Mouse (Mus musculus) midbrain, embryonic 14.5 days (tissue): ENCODE measurements around the gene Stim2. TPM values are rescaled to one million over a fixed set of nuclear protein-coding genes. Genes with fewer than 3 reads are reported as not detected.
A peak's percentile ranks its signal among the peaks of the same experiment; 100 is the strongest.

Experiments used
- ATAC-seq: fragments of 200-750 bp; cut with Nextera tagmentation; 2 replicates; pipeline ENCODE4 v1.8.0; 2017; ENCODE audit warnings: moderate number of reproducible peaks, moderate library complexity; ENCODE audit not compliant: low FRiP score, low TSS enrichment
- DNase-seq: peaks from one replicate; pipeline ENCODE4 v3.0.0-alpha.2; 2015
- H3K27ac ChIP-seq: fragments of 300-500 bp; sonication (generic); replicated peaks from 2 replicates; pipeline ENCODE4 v1.5.1; 2014; ENCODE audit warnings: mild to moderate bottlenecking, low read depth, low read length, moderate library complexity
- H3K27me3 ChIP-seq: fragments of 300-500 bp; sonication (generic); 2 replicates; pipeline ENCODE4 v1.6.1; 2014; ENCODE audit warnings: low read length, control low read depth, mixed read lengths; ENCODE audit not compliant: control insufficient read depth, insufficient read depth
- H3K36me3 ChIP-seq: fragments of 300-500 bp; sonication (generic); 2 replicates; pipeline ENCODE4 v1.6.1; 2014; ENCODE audit warnings: low read length, control low read depth; ENCODE audit not compliant: control insufficient read depth, insufficient read depth
- H3K4me1 ChIP-seq: fragments of 300-500 bp; sonication (generic); 2 replicates; pipeline ENCODE4 v1.6.1; 2014; ENCODE audit warnings: mild to moderate bottlenecking, antibody characterized with exemption, low read length, control low read depth; ENCODE audit not compliant: control insufficient read depth, insufficient read depth
- H3K4me2 ChIP-seq: fragments of 300-500 bp; sonication (generic); 2 replicates; pipeline ENCODE4 v1.6.1; 2014; ENCODE audit warnings: mild to moderate bottlenecking, low read length, moderate library complexity
- H3K4me3 ChIP-seq: fragments of 300-500 bp; sonication (generic); replicated peaks from 2 replicates; pipeline ENCODE4 v1.5.1; 2014; ENCODE audit warnings: low read depth, low read length
- H3K9ac ChIP-seq: fragments of 300-500 bp; sonication (generic); replicated peaks from 2 replicates; pipeline ENCODE4 v1.6.1; 2014; ENCODE audit warnings: mild to moderate bottlenecking, low read length, moderate library complexity
- H3K9me3 ChIP-seq: fragments of 300-500 bp; sonication (generic); 2 replicates; pipeline ENCODE4 v1.6.1; 2016; ENCODE audit warnings: low read length, control low read depth, mixed read lengths; ENCODE audit not compliant: control insufficient read depth
- WGBS: fragments of 180-500 bp; shearing (Covaris S2); extraction: QIAGEN DNeasy Blood & Tissue Kit; methylation state at CpG from one replicate; pipeline ENCODE4 v1.1.7; 2014; 5-methylcytosine and 5-hydroxymethylcytosine counted together
- polyA plus RNA-seq: library from polyadenylated mRNA; unstranded; fragments of >200 nt; fragmentation: Nextera tagmentation; extraction: Ambion mirVana; gene quantifications from 2 replicates; pipeline ENCODE4 v1.2.1, GENCODE M21; 2014

Stim2 gene
- polyA plus RNA-seq, 1 experiment from 2014 or later: 35.1 TPM

DNA sequence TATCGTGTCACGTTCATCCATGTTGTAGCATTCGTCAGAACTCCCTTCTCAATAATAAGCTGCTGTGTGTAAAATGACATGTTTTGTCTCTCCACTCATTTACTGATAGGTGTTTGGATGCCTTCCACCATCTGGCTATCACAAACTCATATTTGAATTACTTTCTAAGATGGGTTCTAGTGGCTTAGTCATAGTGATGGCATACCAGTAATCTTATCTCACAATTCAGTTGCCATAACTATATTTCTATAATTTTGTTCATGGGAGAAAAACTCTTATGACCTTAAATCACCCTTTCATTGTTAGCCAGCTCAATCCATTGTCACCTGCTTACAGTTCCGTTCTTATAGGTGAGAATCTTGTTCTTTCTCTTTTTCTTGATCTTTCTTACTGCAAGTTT, 14.9 kb upstream of the Stim2 start:
- Histone ChIP-seq H3K27ac (no peak overlapping the region), H3K9me3 (no peaks in the 10 kb centered on the region), H3K36me3 (no peaks in the 10 kb centered on the region), H3K9ac (no peak overlapping the region), H3K4me2 (no peak overlapping the region), H3K4me3 (no peak overlapping the region), H3K27me3 (no peaks in the 10 kb centered on the region), H3K4me1 (no peaks in the 10 kb centered on the region)
- WGBS: 90% methylated on average over 4 of the region's 4 CpGs
- DNase-seq: no peak
- ATAC-seq: no peak

DNA sequence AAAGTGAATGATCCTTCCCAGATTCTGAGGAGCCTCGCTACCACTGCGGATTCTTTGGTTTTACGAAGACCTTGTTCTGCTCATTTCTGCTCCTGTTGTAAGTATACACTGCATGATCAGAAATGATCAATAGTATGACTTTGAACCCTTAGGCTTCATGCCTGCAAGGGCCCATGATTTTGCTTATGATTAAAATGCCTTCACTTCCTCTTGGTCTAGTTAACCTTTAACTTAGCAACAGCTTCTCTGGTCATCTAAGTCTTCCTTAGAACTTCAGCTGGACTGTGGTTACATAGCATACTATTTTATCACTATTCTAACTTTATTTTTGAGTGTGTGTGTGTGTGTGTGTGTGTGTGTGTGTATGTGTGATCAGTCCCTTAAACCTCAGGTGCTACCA, 12.7 kb upstream of the Stim2 start:
- H3K4me3 ChIP-seq: no peak overlapping the region
- DNase-seq (no peak), ATAC-seq (no peak)
- no peaks in the 10 kb centered on the region for H3K9me3 ChIP-seq
- no peak overlapping the region for H3K27ac ChIP-seq
- H3K36me3 ChIP-seq: no peaks in the 10 kb centered on the region
- H3K27me3 ChIP-seq: no peaks in the 10 kb centered on the region
- 93% methylated on average over 3 of the region's 3 CpGs for WGBS
- H3K9ac ChIP-seq: no peak overlapping the region
- H3K4me1 ChIP-seq: no peaks in the 10 kb centered on the region
- no peak overlapping the region for H3K4me2 ChIP-seq

DNA sequence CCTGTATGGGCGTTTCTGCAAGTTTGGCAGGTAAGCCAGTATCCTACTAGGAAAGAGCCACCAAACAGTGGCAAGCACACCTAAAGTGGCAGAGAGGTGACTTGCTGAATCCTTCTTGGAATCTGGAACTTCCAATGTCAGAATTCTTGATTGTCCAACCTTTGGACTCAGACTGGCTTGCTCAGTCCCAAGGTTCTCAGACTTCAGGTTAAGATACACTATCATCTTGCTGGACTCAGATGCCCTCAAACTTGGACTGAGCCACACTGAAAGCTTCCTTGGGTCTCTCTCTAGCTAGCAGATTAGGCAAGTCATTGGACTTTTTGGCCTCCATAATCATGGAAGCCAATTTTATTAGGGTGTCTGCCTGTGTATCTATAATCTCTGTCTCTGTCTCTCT, 10.8 kb upstream of the Stim2 start:
- WGBS: 87% methylated on average over 1 of the region's 1 CpGs
- no peaks in the 10 kb centered on the region for H3K27me3 ChIP-seq
- no peaks in the 10 kb centered on the region for H3K36me3 ChIP-seq
- DNase-seq: no peak
- no peak overlapping the region for H3K9ac ChIP-seq
- ATAC-seq: no peak
- no peak overlapping the region for H3K4me3 ChIP-seq
- no peaks in the 10 kb centered on the region for H3K9me3 ChIP-seq
- H3K4me1 ChIP-seq: no peaks in the 10 kb centered on the region
- H3K4me2 ChIP-seq: no peak overlapping the region
- H3K27ac ChIP-seq: no peak overlapping the region

DNA sequence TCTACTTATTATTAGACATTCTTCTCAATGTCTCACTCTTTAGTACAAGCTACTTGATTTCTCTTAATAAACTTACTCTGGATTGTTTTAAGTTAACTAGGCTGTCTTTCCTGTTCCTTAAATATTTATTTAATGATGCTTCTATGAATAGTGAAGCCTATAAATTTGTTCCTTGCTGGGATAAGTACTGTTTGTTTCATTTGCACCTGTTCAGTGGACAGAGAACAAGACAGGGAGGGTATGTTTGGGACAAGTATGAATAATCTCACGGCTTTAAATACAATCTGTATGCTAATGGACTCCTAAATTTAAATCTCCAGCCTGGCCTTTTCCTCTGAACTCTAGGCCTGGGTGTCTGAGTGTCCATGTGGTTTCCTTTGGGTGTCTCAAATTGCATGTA, 10.2 kb upstream of the Stim2 start:
- 67% methylated on average over 1 of the region's 1 CpGs for WGBS
- no peaks in the 10 kb centered on the region for H3K36me3 ChIP-seq
- no peak overlapping the region for H3K4me2 ChIP-seq
- H3K4me1 ChIP-seq: no peaks in the 10 kb centered on the region
- DNase-seq (no peak), ATAC-seq (no peak)
- no peak overlapping the region for H3K27ac ChIP-seq
- no peaks in the 10 kb centered on the region for H3K9me3 ChIP-seq
- H3K9ac ChIP-seq: no peak overlapping the region
- no peaks in the 10 kb centered on the region for H3K27me3 ChIP-seq
- H3K4me3 ChIP-seq: no peak overlapping the region

DNA sequence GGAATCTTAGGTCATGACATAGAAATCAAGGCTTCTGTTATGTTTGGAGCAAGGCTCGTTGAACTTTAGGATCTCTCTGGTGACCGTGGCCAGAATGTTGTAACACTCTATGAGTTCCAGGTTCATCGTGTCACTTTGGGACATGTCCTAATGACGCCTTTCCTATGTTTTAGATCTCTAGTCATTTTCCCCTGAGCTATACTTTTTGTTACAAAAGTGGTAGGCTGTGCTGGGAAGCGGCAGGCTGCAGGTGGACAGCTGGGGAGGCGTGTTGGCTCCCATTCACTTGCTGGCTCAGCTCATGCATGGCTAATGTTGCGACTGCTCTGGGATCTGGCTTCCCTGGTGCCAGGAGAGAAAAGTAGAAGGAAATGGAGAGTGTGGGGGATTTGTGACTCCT, 5.7 kb upstream of the Stim2 start:
- peak; percentile 35 for DNase-seq
- Histone ChIP-seq H3K4me1 (peaks cover 3% of the 10 kb centered on the region; the same call in 1 of the 2 replicates), H3K4me3 (no peak overlapping the region), H3K27ac (no peak overlapping the region), H3K36me3 (no peaks in the 10 kb centered on the region), H3K27me3 (no peaks in the 10 kb centered on the region), H3K4me2 (no peak overlapping the region), H3K9me3 (no peaks in the 10 kb centered on the region), H3K9ac (no peak overlapping the region)
- 50% methylated on average over 7 of the region's 7 CpGs for WGBS
- ATAC-seq: no peak

DNA sequence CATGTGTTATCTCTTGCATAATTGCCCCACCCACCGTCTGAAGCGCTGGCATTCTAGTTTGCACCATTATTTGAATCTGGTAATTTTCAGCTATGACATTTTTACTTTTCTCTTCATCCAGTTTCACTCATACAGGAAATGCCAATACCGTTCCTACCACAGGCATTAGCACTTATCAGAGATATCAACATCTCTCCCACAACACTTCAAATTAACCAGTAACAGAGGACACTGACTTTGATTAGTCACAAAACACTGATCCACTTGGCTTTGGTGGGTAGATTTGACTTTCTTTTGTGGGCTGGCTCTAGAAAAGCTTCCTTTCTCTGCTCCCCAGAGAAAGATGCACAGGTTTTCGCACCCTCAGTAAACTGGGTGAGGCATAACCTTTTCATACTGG, 3.7 kb upstream of the Stim2 start:
- 80% methylated on average over 4 of the region's 4 CpGs for WGBS
- Histone ChIP-seq H3K9ac (no peak overlapping the region), H3K27me3 (no peaks in the 10 kb centered on the region), H3K36me3 (no peaks in the 10 kb centered on the region), H3K4me1 (peaks cover 4% of the 10 kb centered on the region), H3K27ac (no peak overlapping the region), H3K9me3 (no peaks in the 10 kb centered on the region), H3K4me2 (peak overlapping the region; percentile 80), H3K4me3 (no peak overlapping the region; the same call in 1 of the 2 replicates)
- DNase-seq (no peak), ATAC-seq (no peak)

DNA sequence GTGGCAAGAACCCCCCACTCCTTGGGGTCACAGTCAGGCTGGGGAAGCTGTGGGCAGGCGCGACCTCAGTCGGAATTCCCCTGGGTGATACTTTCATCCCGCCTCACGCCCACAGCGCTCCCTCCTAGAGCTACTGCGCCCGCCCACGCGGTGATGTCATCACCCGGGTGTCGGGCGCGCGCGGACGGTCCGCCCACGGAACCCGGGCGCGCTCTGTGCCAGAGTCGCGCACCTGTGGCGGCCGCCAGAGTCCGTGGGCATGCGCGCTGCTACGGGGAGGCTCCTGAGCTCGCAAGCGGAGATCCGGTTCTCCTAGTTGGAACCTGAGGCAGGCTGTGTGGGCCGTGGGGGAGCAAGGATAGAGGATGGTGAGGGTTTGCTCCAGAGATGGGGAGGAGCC, 3.0 kb upstream of the Stim2 start:
- peak; percentile 28 for ATAC-seq
- no peaks in the 10 kb centered on the region for H3K36me3 ChIP-seq
- peaks cover 12% of the 10 kb centered on the region for H3K4me1 ChIP-seq
- H3K4me3 ChIP-seq: peak overlapping the region; percentile 45
- peak overlapping the region; percentile 80 for H3K4me2 ChIP-seq
- no peaks in the 10 kb centered on the region for H3K27me3 ChIP-seq
- 3% methylated on average over 34 of the region's 34 CpGs for WGBS
- no peaks in the 10 kb centered on the region for H3K9me3 ChIP-seq
- peak; percentile 89 for DNase-seq
- H3K9ac ChIP-seq: peak overlapping the region; percentile 49
- H3K27ac ChIP-seq: no peak overlapping the region

DNA sequence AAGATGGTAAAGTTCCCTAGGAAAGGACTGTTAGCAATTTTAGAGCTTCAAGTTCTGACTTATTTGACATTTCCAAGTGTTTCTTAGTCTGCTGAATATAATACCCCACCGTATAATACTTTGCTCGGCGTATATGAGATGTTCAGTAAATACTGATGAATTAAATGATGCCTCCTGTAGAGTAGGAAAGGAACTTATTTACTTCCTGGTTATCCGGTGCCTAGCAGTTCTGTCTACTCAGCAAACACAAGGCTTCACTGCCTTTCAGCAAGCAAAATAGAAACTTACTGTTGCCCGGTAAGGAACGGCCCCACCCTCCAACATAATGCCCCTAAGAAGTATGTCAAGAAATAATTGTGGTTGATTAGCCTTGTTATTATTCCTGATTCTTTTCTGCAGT, 1.5 kb upstream of the Stim2 start:
- H3K27ac ChIP-seq: no peak overlapping the region
- H3K4me3 ChIP-seq: no peak overlapping the region
- H3K9me3 ChIP-seq: no peaks in the 10 kb centered on the region
- no peak for DNase-seq
- ATAC-seq: no peak
- H3K4me1 ChIP-seq: peaks cover 19% of the 10 kb centered on the region
- WGBS: 95% methylated on average over 6 of the region's 6 CpGs
- H3K36me3 ChIP-seq: no peaks in the 10 kb centered on the region
- H3K4me2 ChIP-seq: no peak overlapping the region
- no peak overlapping the region for H3K9ac ChIP-seq
- H3K27me3 ChIP-seq: no peaks in the 10 kb centered on the region

DNA sequence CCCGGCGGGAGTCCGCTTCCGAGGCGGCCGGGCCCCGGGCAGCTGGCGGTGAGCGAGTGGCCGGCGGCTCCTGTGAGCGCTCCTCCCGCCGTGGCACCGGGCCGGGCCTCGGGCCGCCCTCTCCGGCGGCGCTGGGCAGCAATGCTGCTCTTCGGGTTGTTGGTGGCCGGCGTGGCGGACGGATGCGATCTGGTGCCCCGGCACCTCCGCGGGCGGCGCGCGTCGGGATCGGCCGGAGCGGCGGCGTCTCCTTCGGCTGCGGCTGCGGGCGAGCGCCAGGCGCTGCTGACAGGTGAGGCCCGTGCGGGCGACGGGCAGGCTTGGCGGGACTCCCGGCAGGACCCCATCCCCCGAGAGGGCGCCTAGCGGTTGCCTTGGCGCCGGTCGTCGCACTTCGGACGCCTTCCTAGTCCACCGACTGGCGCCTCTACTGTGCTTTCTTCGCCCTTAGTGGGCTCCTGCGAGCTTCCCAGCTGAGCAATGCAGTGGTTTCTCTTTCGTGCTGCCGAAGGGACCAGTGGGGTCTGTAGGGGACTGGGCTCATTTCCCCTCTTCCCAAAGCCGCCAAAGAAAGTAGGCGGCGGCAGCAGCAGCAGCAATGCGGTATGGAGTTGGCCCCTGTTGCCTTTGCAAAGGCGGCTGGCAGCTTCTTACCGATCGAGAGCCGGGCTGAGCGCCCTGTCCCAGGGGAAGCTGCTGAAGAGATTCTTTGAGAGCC, 603 bp downstream of the Stim2 start:
- peak; percentile 68 for ATAC-seq
- no peaks in the 10 kb centered on the region for H3K27me3 ChIP-seq
- H3K4me1 ChIP-seq: peaks cover 19% of the 10 kb centered on the region
- H3K9me3 ChIP-seq: no peaks in the 10 kb centered on the region
- peak overlapping the region; percentile 59 for H3K4me2 ChIP-seq
- WGBS: under 1% methylated on average over 74 of the region's 76 CpGs
- H3K36me3 ChIP-seq: no peaks in the 10 kb centered on the region
- peak overlapping the region; percentile 90 for H3K27ac ChIP-seq
- DNase-seq: peak; percentile 80
- H3K4me3 ChIP-seq: peak overlapping the region; percentile 83
- H3K9ac ChIP-seq: peak overlapping the region; percentile 87
